Mouse (Mus musculus) brain, embryonic 14.5 days (tissue): ENCODE results near the gene Ust.

Experiments
- CTCF ChIP-seq: fragments of 200-500 bp; IDR thresholded peaks from 2 replicates; pipeline ENCODE4 v1.5.1; 2012; ENCODE audit warnings: inconsistent platforms, mild to moderate bottlenecking, moderate library complexity, borderline replicate concordance; ENCODE audit not compliant: insufficient read depth, insufficient read length; ENCODE audit errors: extremely low read depth
- POLR2A ChIP-seq: fragments of 200-500 bp; IDR thresholded peaks from 2 replicates; pipeline ENCODE4 v1.6.1; 2012; ENCODE audit warnings: mild to moderate bottlenecking, inconsistent platforms, borderline replicate concordance; ENCODE audit not compliant: poor library complexity, insufficient read depth, insufficient read length, severe bottlenecking; ENCODE audit errors: extremely low read depth

DNA sequence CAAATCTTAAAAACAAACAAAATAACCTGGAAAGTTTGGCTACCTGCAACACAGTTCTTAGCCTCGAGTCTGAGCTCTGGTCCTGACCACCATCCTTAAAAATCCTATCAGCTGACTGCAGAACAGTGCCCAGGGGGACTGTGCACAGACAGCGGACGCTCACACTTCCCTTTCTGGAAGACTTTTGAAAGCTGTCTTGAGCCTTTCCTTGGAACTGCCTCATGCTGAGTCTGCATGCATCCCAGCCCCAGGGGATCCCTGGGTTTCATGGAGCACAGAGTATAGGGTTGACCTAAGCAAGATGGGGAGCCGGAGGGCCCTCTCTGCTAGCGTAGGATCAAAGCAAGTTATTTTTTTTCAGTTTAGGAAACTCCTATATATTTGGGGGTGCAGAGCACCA is 47.6 kb downstream of the Ust start:
- no peak for TF ChIP-seq CTCF
- TF ChIP-seq POLR2A, result no peak
